Mouse (Mus musculus) A20 (cell line): ENCODE results near the gene Dhrs7b.

ENCODE experiments used
- DNase-seq: peaks from one replicate; pipeline ENCODE4 v3.0.0-alpha.2; 2011; ENCODE audit warnings: low read depth, low spot score

Dhrs7b gene

GRCm38 (mm10) chr11:60895915-60896314 is 65.5 kb downstream of the Dhrs7b start:
- DNase-seq, result no peak

GRCm38 (mm10) chr11:60902001-60902400 is 71.6 kb downstream of the Dhrs7b start:
- no peak for DNase-seq

GRCm38 (mm10) chr11:60902486-60902885 is 72.1 kb downstream of the Dhrs7b start:
- DNase-seq, result no peak

- DNase-seq, result no peak
Measured at GRCm38 (mm10) chr11:60903661-60904061, 73.2 kb downstream of the Dhrs7b start.

- no peak for DNase-seq
Measured at GRCm38 (mm10) chr11:60905407-60906120, 75.1 kb downstream of the Dhrs7b start.

GRCm38 (mm10) chr11:60906449-60906848 is 76.0 kb downstream of the Dhrs7b start:
- DNase-seq, result no peak

GRCm38 (mm10) chr11:60908073-60908472 is 77.6 kb downstream of the Dhrs7b start:
- DNase-seq, result no peak

GRCm38 (mm10) chr11:60909626-60910025 is 79.2 kb downstream of the Dhrs7b start:
- no peak for DNase-seq
